In the genomic region with DNA sequence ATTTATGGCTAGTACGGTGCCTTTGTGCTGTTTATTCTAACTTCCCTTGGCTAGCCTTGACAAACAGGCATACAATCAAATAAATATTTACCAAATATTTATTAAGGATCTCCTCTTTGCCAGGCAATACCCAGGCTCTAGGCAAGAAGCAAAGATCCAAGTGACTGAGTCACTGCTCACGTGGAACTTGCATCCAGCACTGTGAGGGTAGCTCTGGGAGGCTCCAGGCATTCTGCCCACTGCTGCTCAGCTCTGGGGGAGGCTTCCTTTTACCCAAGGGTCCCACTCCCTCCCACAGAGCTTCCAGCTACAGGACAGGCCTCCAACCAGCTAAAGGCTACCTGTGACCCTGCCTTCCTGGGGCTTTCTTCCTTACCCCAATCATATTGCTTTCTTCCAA, we compare ENCODE assay signal across 24 mouse cellular contexts.
"Had no signal": no experiment of that assay in that cellular context is flagged by ENCODE, and none has a peak within 500 bp of the region (broad histone marks: within the 10 kb centered on the region; RNA-seq: fewer than 3 reads in every experiment).

No protein-coding gene starts in this region.

- H3K4me1 ChIP-seq: heart, embryonic 13.5 days; heart, embryonic 15.5 days; limb, embryonic 13.5 days; limb, embryonic 15.5 days; liver, embryonic 12.5 days had no signal

- H3K4me3 ChIP-seq: heart, embryonic 13.5 days; heart, embryonic 15.5 days; hindbrain, embryonic 13.5 days; hindbrain, embryonic 15.5 days; layer of hippocampus, adult 2 months; left cerebral cortex, adult 2 months; limb, embryonic 13.5 days; limb, embryonic 15.5 days; liver, embryonic 12.5 days had no signal

- H3K36me3 ChIP-seq: heart, embryonic 13.5 days; heart, embryonic 15.5 days; hindbrain, embryonic 13.5 days; hindbrain, embryonic 15.5 days; limb, embryonic 13.5 days; limb, embryonic 15.5 days; liver, embryonic 12.5 days had no signal

- H3K4me2 ChIP-seq: heart, embryonic 11.5 days; heart, embryonic 13.5 days; heart, embryonic 15.5 days; hindbrain, embryonic 13.5 days; hindbrain, embryonic 15.5 days; limb, embryonic 13.5 days; limb, embryonic 15.5 days; liver, embryonic 12.5 days had no signal

- ATAC-seq: hindbrain, postnatal 0 days; intestine, embryonic 16.5 days; liver, embryonic 12.5 days had no signal

- H3K27ac ChIP-seq: heart, embryonic 13.5 days; heart, embryonic 15.5 days; hindbrain, embryonic 13.5 days; hindbrain, embryonic 15.5 days; hindbrain, postnatal 0 days; layer of hippocampus, adult 2 months; left cerebral cortex, adult 2 months; limb, embryonic 13.5 days; limb, embryonic 15.5 days; liver, embryonic 12.5 days; liver, embryonic 14.5 days had no signal

- DNase-seq: gastrocnemius, postnatal 10 days; gastrocnemius, postnatal 25 days; heart, adult 18-20 months; heart, postnatal 14 days; heart, postnatal 36 days; kidney, adult 11 months; kidney, adult 2 months; kidney, postnatal 10 days; kidney, postnatal 25 days; kidney, postnatal 4 days; left cerebral cortex, postnatal 4 days had no signal
